Mouse (Mus musculus): ENCODE results near the gene Gm20834.
"Not testable (repeated sequence)": the region's sequence is repeated elsewhere in the genome, so short reads cannot be mapped to it uniquely, and the experiment has no call there.

Gm20834 gene

DNA sequence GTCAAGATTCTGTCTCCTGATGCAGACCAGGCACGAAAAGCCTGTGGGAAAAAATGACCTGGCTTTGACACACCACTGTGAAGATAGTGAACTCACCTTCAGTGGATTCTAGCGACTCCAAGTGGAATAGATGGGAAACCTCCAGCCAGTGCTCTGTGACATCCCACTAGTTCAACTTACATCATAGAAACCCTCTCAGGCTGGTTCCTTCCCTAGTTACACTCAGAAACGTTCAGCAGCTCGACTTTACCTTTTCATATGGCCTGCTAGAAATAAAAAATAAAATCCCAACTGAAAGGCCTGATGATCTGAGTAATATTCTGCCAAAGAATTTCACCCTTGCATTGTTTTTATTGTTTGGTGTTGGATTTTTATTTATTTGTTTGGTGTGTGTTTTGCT lies at the start of gene Gm20834:
Gene Gm20834, minus strand, starts transcription at position 101 of the 400 bp plus-strand sequence.
- not testable (repeated sequence) for DNase-seq
